Mouse (Mus musculus) T-helper 1 cell (primary cell): ENCODE measurements around the gene Mprip.

Experiments
- in situ Hi-C: fragments of 300-600 bp; cut with MboI, MseI; formaldehyde crosslinking; loops from one replicate; pipeline ENCODE4 v1.15.1; 2025; ENCODE audit warnings: high pct_unique_total_duplicates

Mprip gene

GRCm38 (mm10) chr11:59803516-59803915, 142.4 kb downstream of the Mprip start:
- in situ Hi-C loops = no loop called here

GRCm38 (mm10) chr11:59804409-59805110, 143.5 kb downstream of the Mprip start:
- in situ Hi-C loops = no loop called here

- in situ Hi-C loops = no loop called here
Observed at GRCm38 (mm10) chr11:59805256-59805655, 144.2 kb downstream of the Mprip start.

DNA sequence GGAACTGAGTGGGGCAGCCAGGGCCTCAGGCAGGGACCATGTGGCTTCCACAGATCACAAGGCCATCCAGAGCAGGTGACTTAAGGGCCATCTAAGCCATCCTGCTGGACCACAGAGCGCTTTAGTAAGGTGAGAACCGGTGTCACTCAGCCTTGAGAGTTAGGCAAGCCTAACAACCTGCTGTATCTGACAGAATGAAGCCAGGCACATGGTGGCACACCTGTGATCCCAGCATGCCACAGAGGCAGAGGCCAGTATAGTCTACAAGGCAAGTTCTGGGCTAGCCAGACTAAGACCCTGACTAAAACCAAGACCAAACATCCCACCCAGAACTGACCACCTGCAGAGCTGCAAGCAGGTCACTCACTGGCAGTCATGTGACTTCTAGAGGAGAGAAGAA, 144.6 kb downstream of the Mprip start:
- in situ Hi-C loops = no loop called here

- in situ Hi-C loops = no loop called here
Observed at GRCm38 (mm10) chr11:59808170-59808960, 147.3 kb downstream of the Mprip start.

DNA sequence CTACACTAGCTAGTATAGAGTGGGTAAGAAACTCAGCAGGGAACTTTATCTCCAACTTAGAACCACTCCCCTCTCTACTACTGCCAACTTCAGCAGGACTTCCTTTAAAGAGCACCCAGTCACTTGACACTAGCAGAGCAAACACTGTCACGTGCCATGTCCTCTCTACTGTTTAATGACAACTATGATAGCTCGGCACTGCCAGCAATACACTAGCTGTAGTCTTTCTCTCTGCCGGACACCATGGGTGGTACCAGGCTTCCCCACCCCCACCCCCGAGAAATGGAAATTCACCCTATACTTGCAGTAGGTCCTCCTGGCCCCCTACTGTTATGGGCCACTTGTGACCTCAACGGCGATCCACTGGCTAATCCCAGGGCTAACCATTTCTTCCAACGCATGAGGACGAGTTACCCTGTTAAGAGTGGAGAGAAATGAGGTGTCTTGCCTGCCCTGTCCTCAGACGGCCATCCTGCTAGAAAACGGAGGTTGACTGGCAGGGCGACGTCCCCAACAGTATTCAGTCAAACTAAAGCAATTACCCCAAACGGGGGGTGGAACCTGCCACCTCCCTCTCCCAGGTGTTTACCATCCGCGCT, 148.1 kb downstream of the Mprip start:
- in situ Hi-C loops = no loop called here

- in situ Hi-C loops = no loop called here
Observed at GRCm38 (mm10) chr11:59809670-59810474, 148.8 kb downstream of the Mprip start, which contains the start of gene Flcn. TSS of gene Flcn (minus strand) at chr11:59810016.

DNA sequence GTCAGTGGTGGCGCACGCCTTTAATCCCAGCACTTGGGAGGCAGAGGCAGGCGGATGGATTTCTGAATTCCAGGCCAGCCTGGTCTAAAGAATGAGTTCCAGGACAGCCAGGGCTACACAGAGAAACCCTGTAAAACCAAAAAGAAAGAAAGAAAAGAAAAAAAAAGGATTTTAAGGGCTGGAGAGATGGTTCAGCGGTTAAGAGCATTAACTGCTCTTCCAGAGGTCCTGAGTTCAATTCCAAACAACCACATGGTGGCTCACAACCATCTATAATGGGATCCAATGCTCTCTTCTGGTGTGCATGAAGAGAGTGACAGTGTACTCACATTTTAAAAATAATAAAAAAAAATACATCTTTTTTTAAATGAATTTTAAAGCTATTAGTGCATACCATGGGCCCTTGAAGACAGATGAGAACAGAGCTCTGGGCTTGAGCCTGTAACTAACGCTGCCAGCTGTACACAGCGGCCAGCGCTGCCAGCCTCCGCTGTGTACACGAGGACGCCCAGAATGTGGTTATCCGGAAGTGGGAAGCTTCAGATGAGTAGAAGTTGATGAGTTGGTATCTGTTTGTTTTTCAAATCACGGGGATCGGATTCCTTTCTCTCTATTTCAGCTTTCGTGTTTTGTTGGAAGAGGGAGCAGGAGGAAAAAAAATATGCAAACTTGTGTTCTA, 149.5 kb downstream of the Mprip start:
- in situ Hi-C loops = no loop called here

DNA sequence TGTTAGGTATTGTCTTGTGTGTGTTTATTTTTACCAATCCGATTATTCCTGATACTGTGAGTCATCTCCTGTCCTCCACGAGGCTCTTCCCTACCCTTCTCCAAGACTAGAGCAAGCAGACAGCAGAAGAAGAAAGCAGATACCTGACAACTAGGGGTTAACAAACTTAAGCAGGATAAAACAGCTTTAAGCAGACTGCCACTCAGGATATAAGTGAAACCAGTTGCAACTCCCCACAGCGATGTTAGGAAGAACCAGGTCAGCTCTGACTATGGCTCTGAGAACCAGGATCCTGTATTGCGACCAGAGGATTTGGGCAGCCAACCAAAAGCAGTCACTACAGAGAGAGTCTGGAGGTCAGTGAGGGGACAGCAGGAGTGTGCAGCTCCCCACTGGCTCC, 150.1 kb downstream of the Mprip start:
- in situ Hi-C loops = no loop called here

DNA sequence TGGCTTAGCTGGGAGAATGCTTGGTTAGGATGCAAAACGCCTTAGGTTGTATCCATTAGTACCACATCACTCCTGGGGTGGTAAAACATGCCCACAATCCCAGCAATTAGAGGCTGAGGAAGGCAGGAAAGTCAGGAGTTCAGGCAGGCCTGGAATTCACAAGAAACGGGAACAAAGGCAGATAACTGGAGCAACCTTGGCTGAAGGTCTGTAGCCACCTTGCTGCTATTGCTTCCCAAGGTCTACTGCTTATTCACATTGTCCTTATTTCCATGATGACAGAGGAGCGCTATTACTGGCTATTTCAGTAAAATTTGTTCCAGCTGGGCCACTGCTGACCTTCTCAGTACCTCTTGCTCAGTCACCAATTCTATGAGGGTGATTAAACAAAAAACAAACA, 152.2 kb downstream of the Mprip start:
- in situ Hi-C loops = no loop called here

DNA sequence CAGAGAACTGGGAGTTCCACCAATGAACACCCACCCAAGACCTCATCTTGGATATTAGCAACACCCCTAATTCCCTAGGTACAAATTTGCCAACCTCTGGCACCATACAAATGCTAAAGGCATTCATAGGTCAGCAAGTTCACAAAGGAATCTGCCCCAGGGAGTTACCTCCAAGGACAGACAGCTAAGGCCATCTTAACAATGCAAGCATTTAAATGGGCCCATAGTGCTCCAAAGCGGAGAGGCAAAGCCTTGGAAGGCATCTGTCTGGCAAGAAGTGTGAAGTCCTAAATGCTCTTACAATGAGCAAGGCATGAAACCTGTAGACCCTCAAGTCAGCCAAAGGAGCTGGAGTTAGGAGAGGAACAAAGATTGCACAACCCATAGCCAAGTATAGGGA, 153.2 kb downstream of the Mprip start:
- in situ Hi-C loops = no loop called here

GRCm38 (mm10) chr11:59814936-59815335, 153.8 kb downstream of the Mprip start:
- in situ Hi-C loops = no loop called here

DNA sequence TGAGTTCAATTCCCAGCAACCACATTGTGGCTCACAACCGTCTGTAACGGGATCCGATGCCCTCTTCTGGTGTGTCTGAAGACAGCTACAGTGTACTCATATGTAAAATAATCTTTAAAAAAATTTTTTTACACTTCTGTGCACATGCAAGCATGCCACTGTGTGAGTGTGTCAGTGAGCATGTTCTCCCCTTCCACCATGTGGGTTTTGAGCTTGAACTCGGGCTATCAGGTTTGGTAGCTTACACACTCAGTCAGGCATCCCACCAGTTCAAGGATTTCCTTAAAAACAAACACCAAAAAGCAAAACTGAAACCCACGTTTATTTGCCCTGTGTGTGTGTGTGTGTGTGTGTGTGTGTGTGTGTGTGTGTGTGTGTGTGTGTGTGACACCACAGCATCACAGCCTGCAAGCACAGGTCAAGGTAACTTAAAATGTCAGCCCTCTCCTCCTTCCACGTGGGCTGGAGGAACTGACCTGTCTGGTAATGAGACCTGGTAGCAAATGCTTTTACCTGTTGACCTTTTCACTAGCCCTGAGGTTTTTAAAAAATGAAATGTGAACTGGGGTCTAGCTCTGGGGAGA, 154.5 kb downstream of the Mprip start:
- in situ Hi-C loops = no loop called here

- in situ Hi-C loops = no loop called here
Observed at GRCm38 (mm10) chr11:59817916-59818315, 156.8 kb downstream of the Mprip start.

DNA sequence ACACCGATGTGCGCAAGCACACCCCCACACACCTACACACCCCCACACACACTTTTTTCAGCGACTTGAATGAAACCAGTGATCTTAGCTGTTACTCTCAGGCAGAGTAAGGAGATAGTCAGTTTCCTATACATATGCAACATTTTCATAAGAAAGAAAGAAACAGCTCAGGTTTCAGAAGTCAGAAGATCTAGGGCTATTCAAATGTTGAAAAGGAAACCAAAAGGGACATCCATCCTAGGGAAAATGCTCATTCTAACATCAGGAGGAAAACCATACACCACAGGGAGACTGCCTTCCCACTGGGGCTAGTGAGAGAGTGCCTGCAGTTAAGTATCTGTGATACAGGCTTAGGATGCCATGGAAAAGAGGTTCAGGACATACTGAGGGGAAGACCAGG, 160.5 kb downstream of the Mprip start:
- in situ Hi-C loops = no loop called here
